Mouse (Mus musculus): ENCODE results near the gene Dlg4.
"Not testable (repeated sequence)": the region's sequence is repeated elsewhere in the genome, so short reads cannot be mapped to it uniquely, and the experiment has no call there.

The Dlg4 gene

DNA sequence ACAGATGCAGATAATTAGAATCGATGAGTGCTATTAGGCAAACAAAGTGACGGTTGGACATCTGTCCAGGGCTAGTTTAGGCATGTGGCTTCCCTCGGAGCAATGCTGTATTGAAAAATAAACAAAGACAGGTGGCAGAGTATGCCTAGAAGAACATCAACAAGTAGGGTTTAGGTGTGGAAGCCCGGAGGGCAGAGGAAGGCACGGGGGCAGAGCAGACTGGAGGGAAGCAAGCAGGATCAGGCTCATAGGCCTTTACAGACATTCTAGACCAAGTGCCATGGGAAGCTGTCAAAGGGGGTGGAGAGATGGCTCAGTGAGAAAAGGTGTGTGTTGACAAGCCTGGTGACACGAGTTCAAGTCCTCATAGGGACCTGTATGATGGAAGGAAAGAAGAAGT is 32.6 kb downstream of the Dlg4 start:
- no peak for DNase-seq (ENCODE audit: low read depth)

DNA sequence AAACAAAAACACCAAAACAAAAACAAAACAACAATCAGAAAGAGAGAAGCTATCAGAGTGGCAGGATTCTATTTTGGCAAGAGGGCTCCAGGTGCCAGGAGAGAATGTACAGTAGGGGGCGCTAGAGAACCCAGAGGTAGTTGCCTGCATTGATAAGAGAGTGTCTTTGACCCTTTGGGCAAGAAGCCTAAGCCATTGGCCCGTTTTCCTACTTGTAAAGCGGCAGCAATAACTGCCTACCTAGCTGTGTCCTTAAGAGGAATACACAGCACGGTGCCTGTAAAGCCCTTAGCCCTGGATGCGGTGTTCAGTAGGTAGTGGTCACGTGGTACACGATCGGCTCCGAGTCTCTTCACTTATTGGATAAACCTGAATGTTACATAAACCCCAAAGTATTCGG is 33.1 kb downstream of the Dlg4 start:
- no peak for DNase-seq (ENCODE audit: low read depth)

DNA sequence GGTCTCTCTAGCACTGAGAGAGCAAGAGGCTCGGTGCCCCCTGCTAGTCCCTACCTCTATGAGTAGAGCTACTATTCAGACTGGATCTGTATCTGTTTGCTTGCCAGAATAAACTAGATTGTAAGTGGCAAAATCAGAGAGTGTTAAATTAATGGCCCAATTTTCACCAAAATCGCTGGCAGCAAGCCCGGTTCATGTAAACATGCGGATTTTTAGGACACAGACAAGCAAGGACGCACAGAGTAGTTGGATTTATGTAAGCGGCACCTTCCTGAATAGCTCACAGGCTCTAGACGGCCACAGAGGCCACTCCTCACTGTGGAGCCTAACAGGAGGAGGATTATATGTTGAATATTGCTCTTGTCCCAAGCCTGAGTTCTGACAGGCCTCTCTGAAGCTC is 36.4 kb downstream of the Dlg4 start:
- DNase-seq (ENCODE audit: low read depth): no peak

DNA sequence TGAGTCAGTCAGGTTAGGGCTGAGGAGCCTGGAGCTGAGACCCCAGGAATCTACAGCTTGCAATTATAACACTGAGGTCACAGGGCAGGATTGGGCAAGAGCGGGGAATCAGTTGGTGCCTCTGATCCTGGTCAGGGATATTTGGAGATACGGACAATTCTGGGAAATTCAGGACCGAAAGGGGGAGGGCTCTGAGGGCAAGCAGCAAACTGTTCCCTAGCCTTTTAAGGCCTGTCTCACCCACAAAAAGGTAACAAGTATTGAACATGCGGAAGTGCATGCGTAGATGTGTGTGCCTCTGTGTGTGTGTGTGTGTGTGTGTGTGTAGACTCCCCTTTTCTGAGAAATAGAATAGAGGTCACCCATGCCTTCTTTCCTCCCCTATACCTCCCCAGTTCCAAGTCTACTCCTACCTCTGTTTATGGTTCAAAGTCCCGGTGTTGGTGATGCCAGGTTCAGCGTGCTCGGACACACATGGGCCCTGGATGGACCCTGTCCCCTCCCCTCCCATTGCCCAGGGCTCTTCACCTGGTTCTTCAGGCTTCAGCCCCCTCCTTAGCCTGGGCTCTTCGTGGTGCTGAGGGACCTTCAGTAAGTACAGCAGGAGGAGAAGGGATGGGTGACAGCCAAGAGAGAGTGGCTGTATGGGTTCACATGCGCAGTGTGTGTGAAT is 37.3 kb downstream of the Dlg4 start, which contains the start of gene Asgr1:
Gene Asgr1 (plus strand): TSS at position 188 of the 673 bp plus-strand sequence.
- DNase-seq (ENCODE audit: low read depth): no peak

DNA sequence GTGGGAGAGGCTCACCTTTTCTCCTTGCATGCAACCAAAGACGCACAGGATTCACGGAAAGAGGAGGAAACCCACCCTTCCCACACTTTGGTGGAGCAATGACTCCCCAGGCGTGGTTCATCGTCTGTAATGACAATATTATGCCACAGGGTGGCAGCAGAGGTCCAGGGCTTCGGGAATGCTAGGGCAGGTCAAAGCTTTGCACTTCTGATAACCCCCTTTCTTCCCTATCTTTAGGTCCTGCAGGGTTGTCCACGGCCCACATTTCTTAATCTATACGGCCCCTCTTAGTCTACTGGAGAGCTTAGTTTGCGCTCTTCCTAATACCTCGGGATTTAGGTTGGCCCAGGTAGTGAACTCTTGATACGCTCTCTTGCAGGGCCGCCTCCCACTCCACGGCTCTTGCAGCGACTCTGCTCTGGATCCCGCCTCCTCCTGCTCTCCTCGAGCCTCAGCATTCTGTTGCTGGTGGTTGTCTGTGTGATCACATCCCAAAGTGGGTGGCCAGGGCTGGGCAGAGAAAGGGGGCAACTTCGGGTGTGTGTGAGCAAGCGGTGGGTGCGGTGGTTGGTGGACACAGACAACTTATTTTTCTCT is 39.0 kb downstream of the Dlg4 start:
- no peak for DNase-seq (ENCODE audit: low read depth)

DNA sequence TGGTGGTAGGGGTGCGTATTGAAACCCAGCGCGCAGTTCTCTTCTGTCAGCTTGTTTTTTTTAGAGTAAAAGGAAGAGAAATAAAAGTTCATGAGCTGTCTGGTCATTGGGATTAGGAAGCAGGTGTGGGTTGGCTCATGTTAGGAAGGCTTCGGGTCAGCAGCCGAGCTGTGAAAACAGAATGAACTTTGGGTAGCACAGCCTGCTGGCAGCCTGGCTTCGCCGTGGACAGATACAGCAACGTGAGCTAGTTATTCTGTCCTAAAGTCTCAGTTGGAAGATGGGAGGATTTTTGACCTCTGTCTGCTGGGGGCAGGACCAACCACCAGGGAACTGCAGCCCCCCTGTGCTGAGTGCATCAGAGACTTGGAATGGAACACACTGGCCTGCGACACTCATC is 41.1 kb downstream of the Dlg4 start:
- DNase-seq (ENCODE audit: low read depth): no peak

DNA sequence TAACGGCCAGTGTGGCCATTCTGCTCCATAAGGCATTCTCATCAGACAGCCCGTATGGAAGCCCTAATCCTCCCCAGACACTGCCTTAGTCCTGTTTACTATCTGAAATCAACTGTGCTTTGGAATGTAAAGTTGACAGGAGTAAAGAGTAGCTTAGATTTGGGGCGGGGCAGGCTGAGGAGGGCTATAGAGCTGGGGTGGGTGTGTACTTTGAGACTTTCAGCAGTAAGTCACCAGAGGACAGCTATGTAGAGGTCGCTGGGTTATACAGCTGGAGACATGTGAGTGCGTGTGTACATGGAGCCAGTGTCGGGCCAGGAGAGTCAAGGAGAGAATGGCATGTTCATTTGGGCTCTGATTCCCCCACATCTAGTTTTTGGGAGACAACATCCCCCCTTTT is 43.2 kb downstream of the Dlg4 start:
- DNase-seq (ENCODE audit: low read depth): no peak

DNA sequence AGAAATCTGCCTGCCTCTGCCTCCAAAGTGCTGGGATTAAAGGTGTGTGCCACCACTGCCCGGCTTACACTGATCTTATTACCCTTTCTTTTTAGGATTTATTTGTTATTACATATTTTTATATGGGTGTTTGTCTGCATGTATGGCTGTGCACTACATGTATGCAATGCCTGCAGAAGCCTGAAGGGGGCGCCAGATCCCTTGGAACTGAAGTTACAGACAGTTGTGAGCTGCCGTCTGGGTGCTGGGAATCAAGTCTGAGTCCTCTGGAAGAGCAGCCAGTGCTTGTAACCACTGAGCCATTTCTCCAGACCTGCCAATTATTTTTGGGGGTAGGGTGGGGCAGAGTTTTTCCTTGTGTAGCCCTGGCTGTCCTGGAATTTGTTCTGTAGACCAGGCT is 46.3 kb downstream of the Dlg4 start:
- no peak for DNase-seq (ENCODE audit: low read depth)

DNA sequence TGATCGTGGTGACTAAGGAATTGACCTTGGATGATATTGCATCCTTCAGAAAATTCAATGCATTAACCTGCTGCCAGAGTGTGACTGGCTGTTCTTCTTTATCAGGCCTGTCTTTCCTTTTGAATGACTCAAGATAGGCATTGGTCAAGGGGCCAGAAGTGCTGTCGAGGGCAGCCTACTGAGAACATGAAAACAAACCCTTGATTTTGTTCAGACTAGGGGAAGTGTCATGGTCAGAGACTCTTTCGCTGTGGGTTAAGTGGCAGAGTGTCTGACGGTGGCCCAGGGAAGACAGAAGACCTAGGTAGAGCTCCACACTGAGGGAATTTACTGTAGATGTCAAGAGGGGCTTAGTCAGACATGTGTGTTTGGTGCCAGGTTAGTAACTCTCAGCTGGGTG is 50.0 kb downstream of the Dlg4 start:
- no peak for DNase-seq (ENCODE audit: low read depth)

DNA sequence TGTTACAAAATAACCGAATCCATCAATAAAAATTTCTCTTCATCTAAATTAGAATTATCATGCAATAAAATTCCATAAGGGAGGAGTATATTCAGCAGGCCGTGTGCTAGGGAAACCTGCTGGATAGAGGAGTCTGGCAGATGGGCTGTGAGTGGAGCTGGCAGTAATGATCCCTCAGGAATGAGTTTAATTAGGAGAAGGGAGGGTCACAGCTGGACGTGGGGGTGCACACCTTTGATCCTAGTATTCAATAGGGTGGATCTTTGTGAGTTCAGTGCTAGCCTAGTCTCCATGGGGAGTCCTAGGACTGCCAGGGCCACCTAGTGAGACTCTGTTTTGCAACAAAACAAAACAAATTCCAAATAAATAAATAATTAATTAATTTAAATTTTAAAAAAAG is 51.5 kb downstream of the Dlg4 start:
- no peak for DNase-seq (ENCODE audit: low read depth)

DNA sequence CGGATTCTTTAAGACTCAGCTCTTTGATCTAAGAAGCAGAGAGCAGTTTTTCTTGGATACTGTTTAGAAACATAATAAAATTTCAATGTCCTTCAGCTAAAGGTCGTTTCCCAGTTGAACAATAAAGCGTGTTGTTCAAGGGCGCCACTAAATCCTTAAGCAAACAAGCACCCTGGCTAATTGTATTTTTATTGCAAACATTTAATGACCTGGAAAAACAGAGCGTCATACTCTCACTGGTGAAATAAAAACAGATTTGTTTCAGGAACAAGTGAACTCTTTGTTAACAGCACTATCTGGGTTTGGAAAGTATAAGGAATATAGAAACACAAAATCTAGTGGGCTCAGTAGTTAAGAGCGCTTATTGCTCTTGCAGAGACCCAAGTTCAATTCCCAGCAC is 53.3 kb downstream of the Dlg4 start:
- DNase-seq (ENCODE audit: low read depth): no peak

DNA sequence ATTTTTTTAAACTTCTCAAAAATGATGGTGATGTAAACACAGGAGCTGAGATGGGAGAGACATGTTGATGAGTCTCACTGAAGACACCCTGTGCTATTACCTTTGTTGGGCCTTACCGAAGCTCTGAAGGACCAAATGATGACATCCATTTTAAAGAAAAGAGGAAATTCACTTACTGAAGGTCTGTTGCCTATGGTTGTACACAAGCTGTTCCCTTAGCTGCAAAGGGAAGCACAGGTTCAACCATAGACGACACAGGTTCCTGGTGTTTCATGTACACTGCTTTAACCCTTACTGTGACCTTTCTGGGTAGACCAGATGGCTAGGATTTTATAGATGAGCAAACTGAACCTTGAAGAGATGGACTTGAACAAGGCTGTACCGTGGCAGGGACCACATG is 53.9 kb downstream of the Dlg4 start:
- not testable (repeated sequence) for DNase-seq (ENCODE audit: low read depth)

DNA sequence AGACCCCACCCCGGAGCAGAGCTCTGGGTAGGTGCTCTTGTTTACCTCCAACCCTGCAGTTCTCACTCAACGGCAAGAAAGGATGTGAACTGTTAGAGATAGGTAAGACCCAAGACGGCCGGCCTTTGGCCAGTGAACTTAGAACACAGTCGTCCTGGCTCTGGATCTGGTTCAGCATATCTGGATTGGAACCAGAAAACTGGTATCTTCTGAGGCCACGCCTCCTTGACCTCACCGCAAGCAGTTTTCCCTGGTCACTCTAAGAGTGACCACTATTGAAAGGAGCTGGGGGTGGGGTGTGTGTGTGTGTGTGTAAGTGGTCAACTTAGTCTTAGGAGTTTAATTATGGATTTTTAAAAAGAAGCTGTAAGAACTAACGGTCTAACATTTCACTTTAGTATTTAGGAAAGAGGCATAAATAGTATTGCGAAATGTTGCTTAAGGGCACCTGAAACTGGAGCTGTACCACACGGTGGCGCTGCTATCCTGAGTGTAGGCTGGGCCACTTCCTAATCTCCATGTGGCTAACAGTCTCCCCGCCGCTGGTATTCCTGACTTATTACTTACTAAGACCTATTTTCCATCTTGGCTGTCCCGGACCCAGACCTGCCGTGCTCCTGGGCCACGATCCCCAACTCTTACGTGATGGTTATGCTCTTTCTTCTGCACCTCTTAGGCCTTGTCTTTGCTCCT is 57.8 kb downstream of the Dlg4 start:
- peak; percentile 81 for DNase-seq (ENCODE audit: low read depth)

DNA sequence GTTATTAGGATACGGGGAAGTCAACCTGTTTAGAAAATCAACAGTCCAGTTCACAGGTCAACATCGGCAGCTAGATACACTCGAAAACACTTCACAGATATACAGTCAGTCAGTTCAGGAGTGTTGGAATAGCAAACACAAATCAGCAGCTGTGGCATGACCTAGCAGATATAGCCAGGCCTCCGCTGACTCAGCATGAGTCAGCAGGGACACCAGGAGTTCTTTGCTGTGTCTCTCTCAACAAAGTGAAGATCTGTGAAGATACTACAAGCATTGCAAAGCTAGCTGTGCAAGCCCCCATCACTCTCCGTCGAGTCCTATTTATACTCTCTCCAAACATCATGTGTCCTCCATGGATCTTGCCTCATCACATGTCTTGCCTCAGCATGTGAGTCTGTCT is 58.8 kb downstream of the Dlg4 start:
- no peak for DNase-seq (ENCODE audit: low read depth)

DNA sequence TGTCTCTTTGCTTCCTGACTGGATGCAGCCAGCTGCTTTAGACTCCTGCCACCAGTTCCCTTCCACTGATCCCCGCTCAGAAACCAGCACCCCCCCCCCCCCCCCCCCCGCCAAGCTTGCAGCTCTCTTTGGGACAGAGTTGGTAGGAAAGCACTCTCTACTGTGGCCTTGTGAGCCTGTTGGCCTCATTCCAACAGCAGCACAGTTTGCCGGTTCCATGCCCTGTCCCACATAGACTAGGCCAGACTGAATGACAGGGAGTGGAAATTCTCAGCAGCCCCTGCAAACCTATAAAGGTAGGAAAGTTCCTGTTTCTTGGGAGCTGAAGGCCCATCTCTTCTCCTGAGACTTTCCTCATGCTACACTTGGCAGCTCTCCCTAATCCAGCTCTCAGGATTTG is 60.7 kb downstream of the Dlg4 start:
- no peak for DNase-seq (ENCODE audit: low read depth)

DNA sequence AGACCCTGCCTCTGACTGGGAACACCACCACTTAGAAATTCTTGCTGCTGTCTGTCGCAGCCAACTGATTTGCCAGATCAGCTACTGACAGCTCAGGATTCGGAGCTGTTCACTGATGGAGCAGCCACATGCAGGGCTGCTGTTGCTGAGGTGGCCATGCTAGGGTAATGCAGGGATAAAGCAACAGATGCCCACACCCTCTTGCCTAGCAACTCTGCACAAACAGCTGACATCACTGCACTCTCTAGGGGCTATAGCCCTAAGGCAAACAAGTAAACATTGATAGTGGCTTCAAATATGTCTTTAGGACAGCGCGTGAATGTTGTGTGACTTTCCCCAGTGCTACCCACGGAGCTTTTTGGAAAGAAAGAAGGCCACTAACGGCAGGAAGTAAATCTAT is 62.4 kb downstream of the Dlg4 start:
- DNase-seq (ENCODE audit: low read depth): no peak

DNA sequence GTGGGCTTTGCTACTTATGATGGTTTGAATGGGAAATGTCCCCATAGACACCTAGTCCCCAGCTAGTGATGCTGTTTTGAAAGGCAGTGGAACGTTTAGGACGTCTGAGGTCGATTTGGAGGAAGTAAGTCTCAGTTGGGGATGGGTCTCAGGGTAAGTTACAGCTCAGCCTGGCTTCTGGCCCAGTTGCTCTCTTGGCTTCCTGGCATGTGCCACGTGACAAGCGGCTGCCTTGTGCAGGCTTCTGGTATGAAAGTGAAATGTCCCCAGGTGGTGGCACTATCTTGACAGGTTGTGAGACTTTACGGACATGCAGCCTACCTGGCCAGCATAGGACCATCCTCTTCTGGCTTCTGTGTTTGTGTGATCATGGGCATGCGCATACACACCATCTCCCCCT is 63.2 kb downstream of the Dlg4 start:
- no peak for DNase-seq (ENCODE audit: low read depth)

DNA sequence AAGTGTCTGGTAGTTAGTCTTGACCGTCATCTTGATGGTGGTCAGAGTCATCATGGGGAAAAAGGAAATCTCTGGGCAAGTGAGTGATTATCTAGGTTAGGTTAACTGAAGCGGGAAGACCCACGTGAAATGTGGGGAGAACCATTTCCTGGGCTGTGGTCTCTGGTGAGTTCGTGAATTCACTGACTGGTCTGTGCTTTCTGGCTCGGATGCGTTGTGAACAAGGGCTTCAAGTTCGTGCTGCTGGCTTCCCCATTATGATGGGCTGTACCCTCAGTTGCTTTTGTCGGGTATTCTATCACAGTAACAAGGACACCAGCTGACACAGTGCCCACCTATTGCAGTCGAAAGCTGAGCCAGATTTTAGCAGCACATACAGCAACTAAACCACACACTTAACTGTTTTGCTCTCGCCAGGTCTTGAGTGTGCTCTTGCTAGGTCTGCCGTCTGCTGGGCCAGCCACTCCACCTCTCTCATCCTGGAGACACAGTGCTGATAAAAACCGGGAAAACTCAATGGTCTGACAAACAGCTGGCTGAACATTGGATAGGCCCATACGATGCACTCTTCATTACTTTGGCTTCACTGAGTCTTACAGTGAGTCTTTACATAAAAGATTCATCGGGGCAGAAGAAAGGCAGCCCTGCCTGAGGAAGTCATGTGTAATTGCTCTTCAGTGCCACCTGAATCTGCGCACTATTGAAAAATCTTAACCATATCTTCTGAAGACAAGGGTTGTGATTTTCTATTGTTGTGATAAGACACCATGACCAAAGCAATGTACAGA is 64.3 kb downstream of the Dlg4 start:
- no peak for DNase-seq (ENCODE audit: low read depth)

DNA sequence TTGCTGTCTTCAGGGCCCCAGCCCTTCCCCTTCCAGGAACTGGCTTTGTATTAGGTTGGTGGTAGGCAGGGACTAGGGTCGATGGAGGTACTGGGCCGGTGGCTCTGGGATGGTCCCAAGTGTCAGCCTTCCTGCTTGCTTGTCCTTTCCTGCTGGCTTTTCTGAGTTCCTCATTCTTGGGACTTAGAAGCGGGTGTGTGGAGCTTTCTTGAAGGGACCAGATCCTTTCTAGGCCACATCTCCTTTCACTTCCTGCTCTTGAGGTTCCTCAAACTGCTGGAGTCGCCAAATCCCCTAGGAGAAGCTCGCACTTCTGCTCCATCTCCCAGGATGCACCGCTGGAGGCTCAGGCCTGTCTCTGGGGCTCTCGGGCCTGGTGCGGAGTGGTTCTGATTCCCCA is 67.8 kb downstream of the Dlg4 start:
- no peak for DNase-seq (ENCODE audit: low read depth)

DNA sequence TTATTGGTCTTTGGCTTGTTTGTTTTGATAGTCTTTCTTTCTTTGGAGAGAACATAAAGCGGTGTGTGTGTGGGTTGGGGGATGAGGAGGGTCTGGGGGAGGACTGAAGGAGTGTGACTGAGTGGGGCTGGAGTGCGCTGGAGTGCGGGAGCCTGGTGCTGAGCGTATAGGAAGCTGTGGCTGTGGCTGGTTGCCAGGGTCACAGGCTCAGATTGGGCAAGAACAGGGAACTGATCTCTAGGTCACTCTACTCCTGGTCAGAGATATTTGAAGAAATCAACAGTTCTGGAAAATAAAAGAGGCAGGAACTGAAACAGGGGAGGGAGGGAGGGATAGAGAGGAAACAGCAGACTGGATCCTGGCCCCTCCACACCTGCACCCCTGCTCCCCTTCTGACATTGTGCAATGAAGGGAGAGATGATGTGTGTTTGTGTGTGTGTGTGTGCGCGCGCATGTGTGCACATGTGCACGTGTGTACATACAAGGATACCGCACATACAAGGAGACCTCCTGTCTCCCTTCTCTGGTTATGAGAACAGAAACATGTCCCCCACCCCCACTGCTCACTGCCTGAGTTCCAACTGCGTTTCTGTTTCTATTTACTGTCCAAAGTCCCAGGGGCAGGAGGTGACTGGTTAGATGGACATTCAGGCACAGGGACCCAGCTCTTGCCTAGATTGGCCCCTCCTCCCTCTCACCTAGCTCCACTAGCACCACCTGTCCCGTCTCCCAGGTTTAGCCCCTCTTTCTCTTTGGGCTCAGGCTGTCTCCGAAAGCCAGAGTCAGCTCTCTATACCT is 75.4 kb downstream of the Dlg4 start, which contains the start of gene Asgr2:
Gene Asgr2 (plus strand): TSS at position 659 of the 798 bp plus-strand sequence.
- no peak for DNase-seq (ENCODE audit: low read depth)

Measured in fibroblast of lung, adult 2 months (primary cell).